Mouse (Mus musculus) heart, embryonic 14.5 days (tissue): Measurements from ENCODE around the gene D630045J12Rik. TPM values are rescaled to one million over a fixed set of nuclear protein-coding genes. Genes with fewer than 3 reads are reported as not detected.

Source experiments
- ATAC-seq: fragments of 200-750 bp; cut with Nextera tagmentation; 2 replicates; pipeline ENCODE4 v1.8.0; 2017; ENCODE audit warnings: low read depth, moderate TSS enrichment; ENCODE audit not compliant: insufficient number of reproducible peaks, insufficient read depth, low FRiP score
- H3K27ac ChIP-seq, 2 experiments: fragments of 200-500 bp in 1 of 2; fragments of 300-500 bp in 1 of 2; sonication (generic) in 1 of 2; replicated peaks in 1 of 2; 2 replicates each; pipeline ENCODE4 v1.5.1; 2012 to 2014; ENCODE audit warnings: low read depth in 2 of 2, low read length in 2 of 2, control low read depth in 1 of 2, mild to moderate bottlenecking in 1 of 2, mixed read lengths in 1 of 2; ENCODE audit not compliant: control insufficient read depth in 1 of 2, insufficient read depth in 1 of 2
- H3K27me3 ChIP-seq: fragments of 300-500 bp; sonication (generic); 2 replicates; pipeline ENCODE4 v1.6.1; 2014; ENCODE audit warnings: mild to moderate bottlenecking, low read length, control low read depth; ENCODE audit not compliant: control insufficient read depth, insufficient read depth
- H3K36me3 ChIP-seq: fragments of 300-500 bp; sonication (generic); 2 replicates; pipeline ENCODE4 v1.6.1; 2014; ENCODE audit warnings: mild to moderate bottlenecking, control low read depth, low read length, mixed read lengths; ENCODE audit not compliant: control insufficient read depth, insufficient read depth
- H3K4me1 ChIP-seq, 2 experiments: fragments of 200-500 bp in 1 of 2; fragments of 300-500 bp in 1 of 2; sonication (generic) in 1 of 2; 2 replicates each; pipeline ENCODE4 v1.6.1; 2012 to 2014; ENCODE audit warnings: low read length in 2 of 2, control low read depth in 1 of 2, mixed read lengths in 1 of 2; ENCODE audit not compliant: control insufficient read depth in 2 of 2, insufficient read depth in 2 of 2
- H3K4me2 ChIP-seq: fragments of 300-500 bp; sonication (generic); 2 replicates; pipeline ENCODE4 v1.6.1; 2014; ENCODE audit warnings: mild to moderate bottlenecking, low read length
- H3K4me3 ChIP-seq, 2 experiments: fragments of 200-500 bp in 1 of 2; fragments of 300-500 bp in 1 of 2; sonication (generic) in 1 of 2; 2 replicates each; pipeline ENCODE4 v1.5.1; 2012 to 2014; ENCODE audit warnings: low read length in 2 of 2, mild to moderate bottlenecking in 2 of 2, control low read depth in 1 of 2, low read depth in 1 of 2, moderate library complexity in 1 of 2; ENCODE audit not compliant: control insufficient read depth in 1 of 2, insufficient read depth in 1 of 2
- H3K9ac ChIP-seq: fragments of 300-500 bp; sonication (generic); 2 replicates; pipeline ENCODE4 v1.6.1; 2014; ENCODE audit warnings: mild to moderate bottlenecking, low read length
- H3K9me3 ChIP-seq: fragments of 300-500 bp; sonication (generic); 2 replicates; pipeline ENCODE4 v1.6.1; 2016; ENCODE audit warnings: low read length, control low read depth; ENCODE audit not compliant: control insufficient read depth
- WGBS: fragments of 180-500 bp; shearing (Covaris S2); extraction: QIAGEN DNeasy Blood & Tissue Kit; methylation state at CpG from one replicate; pipeline ENCODE4 v1.1.7; 2014; 5-methylcytosine and 5-hydroxymethylcytosine counted together
- polyA plus RNA-seq: library from polyadenylated mRNA; unstranded; fragments of >200 nt; fragmentation: Nextera tagmentation; extraction: Ambion mirVana; gene quantifications from 2 replicates; pipeline ENCODE4 v1.2.1, GENCODE M21; 2014

D630045J12Rik gene
- polyA plus RNA-seq, 1 experiment from 2014 or later: 1.9 TPM

DNA sequence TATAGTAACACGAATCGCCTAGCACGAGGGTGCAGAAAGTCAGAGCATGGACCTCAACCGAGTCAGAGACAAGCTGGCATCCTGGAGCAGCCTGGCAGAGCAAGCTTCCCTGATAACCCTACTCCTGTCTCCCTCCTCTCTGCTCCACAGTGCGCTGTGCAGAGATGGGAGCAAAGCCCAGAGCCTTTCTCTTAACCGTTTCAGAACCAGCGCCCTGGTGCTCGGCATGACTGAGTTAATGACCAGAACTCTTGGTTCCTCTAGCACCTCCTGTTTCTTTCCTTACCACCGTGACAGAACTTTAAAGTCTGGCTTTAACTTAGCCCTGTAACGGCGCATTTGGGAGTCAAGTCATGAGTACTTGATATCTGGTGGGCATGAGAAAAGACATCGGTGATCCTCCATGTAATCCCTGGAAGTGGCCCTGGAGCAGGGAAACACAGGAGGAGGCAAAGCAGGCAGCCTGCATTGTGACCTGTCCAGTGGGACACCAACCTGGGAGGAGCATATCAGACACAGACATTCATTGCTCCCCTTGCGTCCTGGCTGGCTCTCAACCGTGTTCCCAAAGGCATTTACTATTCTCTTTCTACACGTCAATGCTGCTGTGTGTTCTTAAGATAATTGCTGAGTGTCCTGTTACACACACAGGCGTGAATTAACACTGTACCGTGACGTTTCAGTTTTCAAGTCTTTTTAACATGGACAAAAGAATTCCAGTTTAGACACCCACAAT lies 130.2 kb downstream of the D630045J12Rik start:
- Histone ChIP-seq H3K27me3 (no peaks in the 10 kb centered on the region), H3K4me2 (no peak overlapping the region), H3K9ac (no peak overlapping the region), H3K9me3 (no peaks in the 10 kb centered on the region), H3K36me3 (peaks cover 11% of the 10 kb centered on the region; the same call in 1 of the 2 replicates), H3K4me3 (no peak overlapping the region), H3K4me1 (peaks cover 12 to 13% of the 10 kb centered on the region in 2 experiments), H3K27ac (peak overlapping the region in 1 of 2 experiments; percentile 14; a peak in 1 of 4 replicates)
- WGBS: 68% methylated on average over 18 of the region's 18 CpGs
- ATAC-seq: no peak

DNA sequence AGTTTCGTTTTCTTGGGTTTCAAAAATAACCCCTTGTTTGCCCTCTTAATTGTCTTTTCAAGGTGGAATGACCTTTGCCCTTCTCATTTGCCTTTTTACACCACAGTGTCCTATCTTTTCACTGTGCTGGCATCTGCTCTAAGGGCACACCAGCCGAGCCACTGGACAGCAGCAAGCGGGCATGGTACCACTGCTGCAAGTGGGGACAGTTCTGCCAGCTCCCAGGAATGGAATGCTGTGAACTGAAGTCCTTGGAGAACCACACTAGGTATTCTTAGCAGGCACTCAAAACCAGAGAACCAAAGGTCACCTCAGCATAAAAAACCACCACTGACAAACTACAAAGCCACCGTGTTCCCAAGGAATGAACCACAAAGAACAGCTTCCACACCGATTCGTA lies 131.0 kb downstream of the D630045J12Rik start:
- no peak for ATAC-seq
- Histone ChIP-seq H3K4me1 (peaks cover 12 to 13% of the 10 kb centered on the region in 2 experiments), H3K9ac (no peak overlapping the region), H3K4me3 (no peak overlapping the region), H3K9me3 (no peaks in the 10 kb centered on the region), H3K36me3 (0 out of 2 replicates have a peak, but pooled peaks cover 5% of the 10 kb centered on the region), H3K27me3 (no peaks in the 10 kb centered on the region), H3K27ac (0 out of 4 replicates have a peak overlapping the region, but pooled peaks of 1 of the 2 experiments have one; percentile 14), H3K4me2 (peak overlapping the region; percentile 38)
- WGBS: 52% methylated on average over 6 of the region's 6 CpGs

DNA sequence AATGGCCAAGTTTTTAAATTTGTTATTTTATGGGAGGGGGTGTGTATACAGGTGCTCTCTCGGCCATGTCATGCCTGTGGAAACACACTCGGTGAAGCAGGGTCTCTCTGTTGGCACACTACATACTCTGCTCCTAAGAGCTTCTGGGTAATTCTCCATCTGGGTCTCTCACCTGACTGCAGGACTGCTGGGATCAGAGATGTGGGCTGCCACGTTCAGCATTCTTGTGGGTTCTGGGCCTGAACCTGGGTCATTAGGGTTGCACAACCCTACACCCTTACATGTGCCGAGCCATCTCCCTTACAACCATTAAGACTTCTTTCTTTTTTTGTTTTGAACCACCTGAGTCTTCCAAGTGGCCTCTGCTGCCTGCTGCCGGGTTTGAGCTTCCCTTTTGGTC lies 132.0 kb downstream of the D630045J12Rik start:
- no peak for ATAC-seq
- Histone ChIP-seq H3K4me3 (no peak overlapping the region), H3K36me3 (no peaks in the 10 kb centered on the region), H3K4me2 (no peak overlapping the region), H3K9me3 (no peaks in the 10 kb centered on the region), H3K27me3 (no peaks in the 10 kb centered on the region), H3K4me1 (peaks cover 12 to 13% of the 10 kb centered on the region in 2 experiments), H3K9ac (no peak overlapping the region), H3K27ac (no peak overlapping the region)
- WGBS: 85% methylated on average over 5 of the region's 5 CpGs

DNA sequence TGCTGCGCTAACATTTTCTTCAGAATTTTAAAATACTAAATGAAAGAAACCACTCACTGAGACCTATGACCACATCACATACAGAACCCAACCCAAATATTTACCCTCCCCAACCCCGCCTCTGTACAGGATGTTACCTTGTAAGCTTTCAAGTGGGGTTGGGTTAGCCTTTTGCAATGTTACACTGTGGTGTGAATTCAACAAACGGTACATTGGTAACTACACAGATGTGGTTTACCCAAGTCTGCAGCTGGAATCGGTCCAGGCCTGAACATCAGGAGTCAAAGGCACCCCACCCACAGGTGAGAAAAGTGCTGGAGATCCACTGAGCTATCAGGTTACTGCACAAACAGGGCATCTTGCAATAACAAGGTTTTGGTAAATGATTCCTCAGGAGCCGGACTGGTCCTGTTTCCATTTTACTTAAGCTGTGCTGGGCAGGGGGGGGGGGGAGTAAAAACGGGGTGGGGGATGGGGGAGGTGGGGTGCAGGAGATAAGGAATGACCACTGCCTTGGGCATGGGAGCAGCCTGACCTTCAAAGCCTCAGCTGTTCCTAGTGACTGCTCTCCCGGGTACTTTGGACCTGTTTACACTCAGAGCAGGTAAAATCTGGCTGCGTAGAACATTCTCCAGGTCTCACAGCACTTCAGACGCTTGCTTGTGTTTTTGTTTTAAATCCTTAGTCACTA lies 133.0 kb downstream of the D630045J12Rik start:
- no peak overlapping the region for H3K27ac ChIP-seq
- no peak overlapping the region for H3K4me2 ChIP-seq
- no peak for ATAC-seq

DNA sequence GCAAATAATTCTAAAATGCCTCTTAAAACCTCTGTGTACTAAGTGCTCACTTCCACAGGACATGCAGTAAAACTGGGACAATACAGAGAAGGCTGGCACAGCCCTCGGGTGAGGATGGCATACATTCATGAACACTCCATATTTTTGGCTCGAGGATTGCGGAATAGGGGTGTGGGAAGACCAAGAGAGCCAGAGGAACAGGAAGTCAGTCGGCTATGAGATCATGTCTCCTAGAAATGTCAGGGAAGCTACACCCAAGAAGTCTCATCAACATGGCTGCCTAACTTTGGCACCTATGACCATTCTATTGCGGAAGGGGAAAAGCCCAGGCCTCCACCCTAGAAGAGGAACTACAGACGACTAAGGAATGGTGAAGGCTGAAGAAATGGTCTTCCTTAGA lies 135.5 kb downstream of the D630045J12Rik start:
- ATAC-seq: no peak
- peaks cover 7 to 9% of the 10 kb centered on the region in 2 experiments for H3K4me1 ChIP-seq
- WGBS: 80% methylated on average over 6 of the region's 6 CpGs
- no peak overlapping the region for H3K9ac ChIP-seq
- no peak overlapping the region for H3K4me2 ChIP-seq
- no peak overlapping the region for H3K27ac ChIP-seq
- no peaks in the 10 kb centered on the region for H3K9me3 ChIP-seq
- H3K4me3 ChIP-seq: no peak overlapping the region
- no peaks in the 10 kb centered on the region for H3K36me3 ChIP-seq
- H3K27me3 ChIP-seq: no peaks in the 10 kb centered on the region

More for the DNA sequence above, 133.0 kb downstream of the D630045J12Rik start:
- Histone ChIP-seq H3K9ac (no peak overlapping the region), H3K36me3 (no peaks in the 10 kb centered on the region), H3K27me3 (no peaks in the 10 kb centered on the region), H3K4me1 (peaks cover 12 to 13% of the 10 kb centered on the region in 2 experiments), H3K4me3 (no peak overlapping the region), H3K9me3 (no peaks in the 10 kb centered on the region)
- WGBS: 66% methylated on average over 8 of the region's 9 CpGs

DNA sequence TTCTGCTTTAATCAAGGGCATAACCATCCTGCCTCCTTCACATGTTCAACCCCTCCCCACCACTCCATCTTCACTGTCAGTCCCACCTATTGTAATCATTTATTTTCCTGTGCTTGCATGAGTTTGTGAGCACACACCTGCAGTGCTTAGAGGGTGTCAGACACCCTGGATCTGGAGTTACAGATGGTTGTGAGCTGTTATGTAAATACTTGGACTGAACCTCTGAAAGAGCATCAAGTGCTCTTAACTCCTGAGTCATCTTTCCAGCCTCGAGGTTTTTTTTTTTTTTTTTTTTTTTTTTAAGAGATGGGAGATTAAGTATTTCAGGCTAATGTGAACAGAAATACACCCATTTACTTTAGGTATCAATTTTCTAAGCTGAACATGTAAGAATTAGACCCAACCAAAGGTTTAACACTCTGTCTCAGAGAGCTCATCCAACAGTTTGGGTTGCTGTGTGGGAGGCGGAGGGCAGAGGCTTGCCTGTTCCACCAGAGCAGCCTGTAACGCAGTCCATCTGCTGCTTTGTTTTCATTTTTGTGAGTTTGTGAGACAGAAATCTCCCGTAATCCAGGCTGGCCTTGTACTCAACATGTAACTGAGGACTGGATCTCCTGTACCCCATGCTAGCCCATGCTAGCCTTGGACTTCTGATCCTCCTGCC lies 137.6 kb downstream of the D630045J12Rik start:
- Histone ChIP-seq H3K4me3 (no peak overlapping the region), H3K27ac (no peak overlapping the region), H3K9me3 (no peaks in the 10 kb centered on the region), H3K9ac (no peak overlapping the region), H3K27me3 (no peaks in the 10 kb centered on the region), H3K4me2 (no peak overlapping the region), H3K4me1 (no peaks in the 10 kb centered on the region), H3K36me3 (no peaks in the 10 kb centered on the region)
- 59% methylated on average over 4 of the region's 4 CpGs for WGBS
- no peak for ATAC-seq

DNA sequence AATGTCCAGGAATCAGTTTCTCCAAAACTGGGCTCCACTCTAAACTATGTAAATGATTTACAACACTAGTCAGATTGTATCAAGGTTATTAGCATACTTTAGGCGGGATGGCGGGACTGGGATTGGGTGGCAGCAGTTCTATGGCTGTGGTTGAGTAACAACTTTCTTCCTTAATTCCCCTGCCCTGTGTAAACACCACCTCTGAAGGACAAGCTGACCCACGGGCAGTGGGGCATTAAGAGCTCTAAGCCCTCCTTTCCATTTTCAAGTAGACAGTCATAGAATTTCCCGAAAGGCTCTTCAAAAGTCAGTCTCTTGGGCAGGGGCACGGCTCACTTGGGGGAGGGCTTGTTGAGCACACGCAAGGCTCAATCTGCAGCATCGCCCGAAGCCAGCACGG lies 142.9 kb downstream of the D630045J12Rik start:
- ATAC-seq: no peak
- Histone ChIP-seq H3K36me3 (no peaks in the 10 kb centered on the region), H3K9ac (no peak overlapping the region), H3K9me3 (no peaks in the 10 kb centered on the region), H3K27ac (no peak overlapping the region), H3K4me1 (peaks cover 0 to 2% of the 10 kb centered on the region in 2 experiments; a peak in 1 of 4 replicates), H3K4me3 (no peak overlapping the region), H3K27me3 (0 out of 2 replicates have a peak, but pooled peaks cover 3% of the 10 kb centered on the region), H3K4me2 (no peak overlapping the region)
- WGBS: 77% methylated on average over 9 of the region's 9 CpGs
